Mouse (Mus musculus) retina, postnatal 7 days (tissue): ENCODE results near the gene Krtap16-1.

Source experiments
- DNase-seq: peaks from one replicate; pipeline ENCODE4 v3.0.0-alpha.2; 2012; ENCODE audit warnings: low read depth, low spot score

Krtap16-1 gene

DNA sequence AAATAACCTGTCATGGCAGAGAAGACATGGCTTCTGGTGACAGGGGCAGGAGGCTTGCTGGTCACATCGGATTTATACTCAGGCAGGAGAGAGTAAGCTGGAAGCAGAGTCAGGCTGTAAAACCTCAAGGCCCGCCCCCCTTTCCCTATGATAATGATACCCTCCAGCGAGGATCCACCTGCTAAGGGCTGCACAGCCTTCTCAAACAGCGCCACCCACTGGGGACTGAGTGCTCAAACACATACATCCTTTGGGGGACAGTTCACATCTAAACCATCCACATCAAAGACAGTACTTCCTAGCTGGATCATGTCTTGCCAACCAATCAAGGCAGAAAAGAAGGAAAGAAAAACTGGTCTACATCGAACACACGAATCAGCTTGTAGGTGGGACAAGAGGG lies 22.2 kb downstream of the Krtap16-1 start:
- no peak for DNase-seq

DNA sequence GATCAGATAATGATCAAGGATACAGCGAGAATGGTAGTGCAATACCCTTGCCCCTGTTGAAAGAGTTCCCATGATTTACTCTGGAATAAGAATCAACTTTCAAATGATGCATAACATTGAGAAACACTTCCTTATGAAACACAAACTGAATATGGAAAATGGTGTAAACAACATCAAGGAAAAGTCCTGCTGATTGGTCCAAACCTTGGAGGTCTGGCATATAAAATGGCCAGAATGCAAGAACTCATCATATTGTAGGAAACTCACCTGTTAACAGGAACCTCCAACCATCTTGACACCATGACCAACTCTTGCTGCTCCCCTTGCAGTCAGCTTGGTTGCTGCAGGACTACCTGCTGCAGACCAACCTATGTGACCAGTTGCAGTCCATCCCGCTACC lies 38.2 kb downstream of the Krtap16-1 start, which contains the start of gene Krtap9-5:
Gene Krtap9-5, plus strand, starts transcription at position 301 of the 400 bp plus-strand sequence.
- DNase-seq = no peak

DNA sequence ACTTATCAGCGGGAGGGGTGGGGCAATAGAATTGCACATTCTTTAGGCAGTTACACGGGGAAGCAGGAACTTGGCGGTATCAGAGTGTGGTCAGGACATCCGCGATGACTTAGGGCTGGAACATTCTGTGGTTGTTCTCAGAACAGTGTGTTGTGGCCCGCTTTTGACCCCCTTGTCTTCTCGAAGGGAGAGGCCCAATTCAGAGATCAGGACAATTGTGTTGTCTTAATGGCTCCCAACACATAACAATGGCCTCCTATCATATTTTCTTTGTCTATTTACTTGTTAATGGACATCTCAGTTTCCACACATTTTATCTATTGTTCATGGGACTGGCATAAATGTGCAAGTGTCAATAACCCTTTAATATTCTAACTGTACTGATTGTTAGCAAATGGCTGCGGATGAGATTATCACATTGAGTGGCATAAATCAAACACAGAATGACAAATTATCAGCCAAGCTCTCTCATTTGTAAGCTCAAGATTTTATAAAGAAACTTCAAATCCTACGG lies 48.6 kb downstream of the Krtap16-1 start:
- no peak for DNase-seq

- DNase-seq = no peak
Measured at GRCm38 (mm10) chr11:99935991-99936390, 50.4 kb downstream of the Krtap16-1 start, which contains the start of gene Krtap31-2. Gene Krtap31-2 (plus strand): TSS chr11:99936291.
